Mouse (Mus musculus): ENCODE measurements at regions not wholly inside any gene's neighbourhood (a gene's known extent, or its start where the extent isn't known, plus 50 kb on each side); places are given as distances from the start of the nearest gene placed in this dataset.

DNA sequence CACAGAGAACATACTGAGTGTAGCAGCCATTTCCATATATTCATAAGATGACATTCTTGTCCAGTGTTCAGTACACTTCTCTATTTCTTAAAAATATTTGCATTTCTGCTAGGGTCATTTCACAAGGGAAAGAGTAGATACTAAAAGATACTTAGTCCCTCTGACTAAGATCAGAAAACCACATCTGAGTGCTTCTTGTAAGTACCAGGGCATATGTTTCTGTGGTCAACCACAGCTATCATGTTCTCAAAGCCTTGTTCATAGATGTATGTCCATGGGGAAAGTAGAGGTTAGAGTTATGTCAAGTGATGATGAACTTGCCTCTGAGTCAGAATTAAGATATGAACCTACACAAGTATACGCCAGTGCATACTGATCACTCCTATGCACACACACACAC, 279.2 kb upstream of the Clnk start:
- DNase-seq, result no peak

DNA sequence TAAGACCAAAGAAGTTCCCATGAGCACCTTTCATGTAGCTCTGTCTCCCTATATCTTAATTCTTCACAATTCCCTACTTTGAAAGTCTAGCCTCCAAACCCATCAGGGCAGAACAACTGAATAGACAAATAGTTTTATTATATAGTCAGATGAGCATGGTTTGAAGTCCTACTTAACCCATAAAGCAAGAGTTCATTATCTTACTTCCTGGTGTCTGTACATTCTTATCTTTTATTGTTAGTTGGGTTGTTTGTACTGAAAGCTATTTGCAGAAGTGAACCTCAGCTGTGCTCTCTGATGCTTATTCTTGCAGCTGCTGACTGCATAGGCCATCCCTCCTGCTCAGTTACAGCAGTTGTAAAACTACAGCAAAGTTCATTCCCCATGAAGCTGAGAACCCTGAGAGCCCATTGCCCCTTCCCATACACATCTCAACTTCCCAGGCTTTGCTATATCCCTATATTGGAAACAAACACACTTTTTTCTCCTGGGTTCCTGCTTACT, 276.7 kb upstream of the Clnk start:
- DNase-seq, result no peak

DNA sequence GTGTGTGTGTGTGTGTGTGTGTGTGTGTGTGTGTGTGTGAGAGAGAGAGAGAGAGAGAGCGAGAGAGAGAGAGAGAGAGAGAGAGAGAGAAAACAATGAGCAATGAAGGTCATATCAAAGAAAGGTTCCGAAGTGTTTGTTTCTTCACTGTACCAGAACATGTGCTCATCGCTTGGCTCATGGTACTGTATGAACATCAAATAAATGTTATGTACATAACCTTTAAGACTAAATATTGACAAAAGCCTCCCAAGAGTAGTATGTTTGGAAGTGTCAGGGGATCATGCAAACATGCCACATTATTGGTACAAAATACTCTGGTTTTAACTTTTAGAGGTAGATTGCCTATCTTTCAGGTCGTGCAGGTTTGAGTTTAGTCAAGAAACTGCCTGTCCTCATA, 275.3 kb upstream of the Clnk start:
- no peak for DNase-seq

DNA sequence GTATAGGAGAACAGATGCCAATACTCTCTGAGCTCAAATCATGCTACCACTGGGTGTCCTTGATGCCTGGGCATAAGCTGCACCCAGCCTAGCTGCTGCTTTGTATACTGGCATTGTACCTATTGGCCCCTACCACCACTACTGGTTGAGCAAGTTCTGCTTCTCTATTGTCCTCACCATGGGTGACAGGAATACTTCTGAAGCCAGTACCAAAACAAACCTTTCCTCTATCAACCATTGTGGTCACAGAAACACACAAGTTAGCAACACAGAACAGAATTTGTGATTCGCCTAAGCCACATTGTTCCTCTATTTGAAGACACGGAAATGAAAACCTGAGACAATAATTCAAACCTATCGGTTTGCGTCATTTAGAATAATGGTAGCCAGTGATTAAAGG, 274.3 kb upstream of the Clnk start:
- no peak for DNase-seq

DNA sequence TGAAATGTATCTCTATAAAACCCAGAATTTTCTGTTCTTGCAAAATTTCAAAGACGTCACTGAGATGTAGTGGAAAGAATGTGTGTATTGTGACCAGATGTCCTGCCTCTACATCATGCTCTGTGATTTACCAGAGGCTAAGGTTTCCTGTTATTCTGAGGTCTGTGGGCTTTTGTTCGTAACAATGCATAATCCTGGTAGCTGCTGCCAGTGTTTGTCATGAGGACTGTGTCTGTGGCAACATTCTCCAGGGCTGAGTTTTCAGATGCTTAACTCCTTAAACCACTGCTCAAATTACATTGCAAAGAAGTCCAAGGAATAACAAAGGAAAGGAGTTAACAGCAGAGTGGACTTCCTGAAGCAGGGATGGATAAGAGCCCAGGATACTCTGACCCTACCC, 269.0 kb upstream of the Clnk start:
- DNase-seq, result no peak

DNA sequence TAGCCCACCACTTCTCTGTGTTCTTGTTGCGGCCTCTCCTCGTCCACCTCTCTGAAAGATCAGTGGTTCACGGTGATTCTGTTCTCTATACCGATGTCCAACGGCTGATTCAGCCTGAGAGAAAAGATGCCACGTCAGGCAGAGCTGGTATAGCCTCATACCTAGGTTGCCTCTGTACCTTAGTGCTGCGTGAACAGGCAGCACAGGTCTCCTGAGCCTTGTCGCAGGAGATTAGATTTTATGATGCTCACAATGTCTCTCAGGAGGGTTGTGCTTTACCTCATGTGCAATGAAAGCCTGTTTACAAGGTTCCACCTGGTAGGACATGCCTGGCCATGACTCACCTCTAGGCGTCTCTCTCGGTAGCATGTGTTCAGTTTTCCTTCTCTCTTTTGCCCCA, 267.6 kb upstream of the Clnk start:
- DNase-seq, result no peak

DNA sequence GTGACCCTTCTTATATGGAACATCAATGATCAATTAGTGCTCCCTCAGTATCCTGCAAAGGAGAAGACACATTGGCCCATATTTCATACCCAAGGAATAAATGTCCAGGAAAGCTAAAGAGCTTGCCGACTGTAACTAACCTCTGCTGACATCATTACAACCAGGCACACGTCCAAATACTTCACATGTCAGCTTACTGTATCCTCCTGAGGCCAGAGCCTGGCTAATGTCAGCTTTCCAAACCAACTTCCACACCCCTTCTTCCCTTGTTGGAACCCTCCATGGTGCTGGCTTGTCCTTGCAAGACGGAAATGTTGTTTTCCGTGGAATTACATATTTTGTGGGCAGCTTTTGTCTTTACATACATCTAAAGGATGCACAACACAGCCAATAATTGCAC, 267.0 kb upstream of the Clnk start:
- peak; percentile 27 for DNase-seq

DNA sequence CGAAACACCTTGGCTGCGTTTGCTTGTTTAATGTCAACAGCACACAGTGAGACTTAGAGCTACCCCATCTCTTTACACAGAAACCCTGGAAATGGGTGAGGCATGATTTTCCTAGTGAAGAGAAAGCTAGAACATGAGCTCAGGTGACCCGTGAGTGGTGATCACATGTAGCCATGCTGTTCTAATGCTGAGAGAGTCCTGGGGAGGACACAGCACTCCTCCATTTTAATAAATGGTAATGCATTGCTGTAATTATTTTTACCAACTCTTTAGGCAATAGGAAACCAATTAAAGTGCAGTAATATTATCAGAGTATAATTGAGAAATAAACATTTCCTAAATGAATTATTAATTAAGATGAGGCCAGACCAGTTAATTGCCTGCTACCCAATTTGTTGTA, 261.8 kb upstream of the Clnk start:
- DNase-seq, result no peak

DNA sequence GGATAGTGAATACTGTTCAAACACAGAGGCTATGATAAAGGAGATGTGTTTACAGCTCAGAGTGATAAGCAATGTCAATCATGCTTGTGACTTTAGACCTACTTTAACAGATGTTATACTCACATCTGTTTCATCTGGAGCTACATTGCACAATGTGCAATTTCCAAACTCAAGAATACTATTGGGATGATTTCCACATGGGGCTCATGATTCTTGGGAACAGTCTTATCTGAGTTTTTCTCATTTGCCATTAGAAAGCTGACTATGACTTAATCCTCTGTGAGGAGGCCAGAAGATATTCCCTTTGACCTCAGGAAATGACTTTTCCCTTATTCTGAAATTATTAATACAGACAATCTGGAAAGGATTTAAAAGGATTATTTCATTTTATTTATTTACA, 252.3 kb upstream of the Clnk start:
- DNase-seq, result no peak

DNA sequence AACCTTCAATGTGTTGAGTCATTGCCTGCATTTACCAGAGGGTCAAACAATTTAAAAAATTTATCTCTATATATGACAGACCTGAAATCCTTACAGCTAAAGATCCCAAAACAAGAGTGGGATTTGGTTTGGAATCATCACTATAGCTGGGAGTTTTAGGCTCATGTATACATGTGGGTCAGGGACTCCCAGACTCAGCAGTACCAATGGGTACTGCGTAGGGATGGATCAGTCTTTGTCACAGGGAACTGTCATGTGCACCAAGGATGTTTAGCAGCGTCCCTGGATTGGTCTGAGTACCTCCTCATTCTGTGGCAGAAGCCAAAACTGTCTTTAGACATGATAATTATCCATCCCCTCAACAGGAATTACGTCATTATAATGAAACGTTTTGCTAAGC, 250.2 kb upstream of the Clnk start:
- no peak for DNase-seq

DNA sequence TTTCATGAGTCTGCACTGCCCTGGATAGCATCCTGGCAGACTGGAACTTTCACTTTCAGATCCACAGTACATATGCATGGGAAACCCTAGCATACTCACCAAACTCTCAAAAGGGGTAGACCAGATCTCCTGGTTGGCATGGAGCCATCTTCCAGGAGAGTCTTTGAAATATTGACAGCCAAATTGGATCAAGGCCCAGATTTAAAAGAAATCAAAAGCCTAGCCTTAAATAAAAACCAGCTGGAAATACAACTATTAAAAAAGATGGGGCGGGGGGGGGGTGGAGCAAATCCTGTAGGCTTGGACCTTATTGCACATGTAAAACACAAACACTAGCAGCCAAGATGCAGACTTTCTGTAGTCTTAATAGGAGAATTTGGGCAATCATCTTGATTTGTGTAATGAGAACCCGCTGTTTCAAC, 249.7 kb upstream of the Clnk start:
- DNase-seq, result no peak

DNA sequence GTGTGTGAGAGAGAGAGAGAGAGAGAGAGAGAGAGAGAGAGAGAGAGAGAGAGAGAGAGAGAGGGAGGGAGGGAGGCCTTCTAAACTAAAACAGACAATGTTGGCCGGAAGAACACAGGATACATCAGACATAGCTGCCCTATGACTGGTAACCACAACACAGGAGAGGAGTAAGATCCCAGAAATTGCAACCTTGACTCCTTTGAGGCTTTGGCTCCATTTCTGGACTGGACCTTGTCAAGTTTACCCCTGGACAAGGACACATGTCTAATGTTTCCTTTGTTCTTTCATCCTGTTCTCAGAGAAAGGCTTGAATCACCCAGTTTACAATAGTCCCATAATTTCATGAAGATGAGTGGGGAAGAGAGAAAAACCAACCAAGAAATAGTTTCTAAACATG, 233.7 kb upstream of the Clnk start:
- DNase-seq, result no peak

DNA sequence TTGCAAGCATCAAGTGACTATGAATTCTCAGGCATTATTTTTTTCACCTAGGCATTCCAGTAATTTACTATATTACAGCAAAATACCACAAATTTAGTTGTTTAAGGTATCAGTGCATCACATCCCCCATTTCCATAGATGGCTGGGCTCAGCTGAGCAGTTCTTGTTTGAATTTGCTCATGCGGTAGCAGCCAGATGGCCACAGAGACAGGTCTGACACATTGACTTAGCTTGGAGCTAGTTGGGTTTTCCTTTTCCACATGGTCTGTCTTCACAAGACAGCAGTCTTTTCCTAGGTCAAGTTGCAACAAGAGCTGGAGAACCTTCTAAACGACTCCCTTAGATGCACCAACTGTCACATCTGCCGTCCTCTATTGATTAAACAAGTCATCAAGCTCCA, 232.9 kb upstream of the Clnk start:
- DNase-seq, result no peak

DNA sequence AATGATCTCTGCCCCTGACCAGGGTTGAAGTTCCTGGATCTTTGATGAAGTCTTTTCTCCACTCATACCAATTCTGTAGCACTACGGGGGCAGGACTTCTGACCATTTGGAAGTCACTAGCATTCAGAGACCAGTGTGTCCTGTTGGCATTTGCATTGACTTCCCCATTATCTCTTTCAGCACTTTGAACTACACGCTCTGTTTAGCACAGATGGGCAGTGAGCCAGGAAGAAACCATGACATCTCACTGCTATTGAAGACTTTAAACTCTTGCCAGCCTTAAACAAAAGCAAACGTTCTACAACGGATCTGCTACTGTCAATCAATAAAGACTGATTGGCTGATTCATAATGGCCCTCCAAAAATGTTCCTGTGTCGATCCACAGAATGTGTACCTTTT, 222.5 kb upstream of the Clnk start:
- DNase-seq, result peak; percentile 60

DNA sequence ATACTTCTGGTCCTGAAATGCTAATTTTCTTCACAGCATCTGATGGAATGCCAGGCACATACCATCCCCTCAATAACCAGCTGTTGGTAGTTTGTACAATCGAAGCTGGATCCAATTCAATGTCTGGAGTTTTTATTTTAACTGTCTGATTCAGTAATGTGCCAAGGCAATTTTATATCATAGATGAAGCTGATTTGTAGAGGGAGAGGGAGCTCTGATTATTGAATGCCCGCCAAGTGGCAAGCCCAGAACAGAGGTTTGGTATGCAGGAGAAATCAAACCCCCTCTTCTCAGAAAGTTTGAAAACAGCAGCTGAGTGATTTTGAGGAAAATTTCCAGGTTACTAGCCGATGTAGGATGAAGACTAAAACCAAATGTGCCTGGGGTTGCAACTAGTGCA, 218.3 kb upstream of the Clnk start:
- no peak for DNase-seq

DNA sequence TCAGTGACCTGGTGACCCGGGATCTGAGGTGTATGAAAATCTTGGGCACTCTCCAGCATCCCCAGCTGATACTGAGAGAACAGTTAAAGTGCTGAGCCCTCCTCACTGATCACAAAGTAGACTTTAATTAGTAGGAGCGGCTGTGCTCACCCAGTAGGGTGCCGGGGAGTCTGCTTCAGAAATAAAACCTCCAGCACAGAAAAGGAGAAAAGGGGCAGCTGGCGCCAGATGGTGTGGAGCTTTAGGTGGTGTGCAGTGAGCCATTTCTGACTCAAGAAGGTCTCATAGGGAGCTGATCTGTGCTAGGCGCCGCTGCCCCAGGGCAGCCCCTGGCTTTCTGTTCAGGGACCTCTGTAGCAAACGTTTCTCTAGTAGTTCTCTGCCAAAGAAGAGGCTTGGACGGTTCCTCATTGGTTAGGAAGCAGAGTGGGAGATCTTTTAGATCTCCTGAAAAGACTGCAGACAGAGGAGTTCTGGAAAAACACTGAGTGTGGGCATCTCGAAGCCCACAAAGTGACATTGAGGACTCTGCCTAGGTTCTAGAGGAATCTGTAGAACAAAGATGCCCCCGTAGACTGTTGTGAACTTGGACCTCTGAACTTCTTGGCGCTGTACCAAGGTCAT, 200.1 kb upstream of the Clnk start:
- no peak for DNase-seq

DNA sequence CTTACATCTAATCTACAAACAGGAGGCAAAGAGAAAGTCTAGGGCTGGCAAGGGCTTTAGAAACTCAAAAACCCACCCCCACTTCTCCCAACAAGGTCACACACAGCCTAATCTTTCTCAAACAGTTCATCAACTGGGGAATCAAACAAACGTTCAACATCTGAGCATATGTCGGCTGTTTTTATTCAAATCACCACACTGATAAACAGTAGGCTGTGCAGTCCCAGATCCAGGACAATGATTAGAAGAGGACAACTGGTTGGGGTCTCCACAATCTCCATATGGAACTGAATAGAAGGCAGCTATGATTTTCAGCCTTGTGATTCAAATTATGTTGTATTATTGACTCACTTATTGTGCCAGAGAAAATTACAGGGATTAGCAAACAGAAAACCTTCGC, 193.1 kb upstream of the Clnk start:
- no peak for DNase-seq

DNA sequence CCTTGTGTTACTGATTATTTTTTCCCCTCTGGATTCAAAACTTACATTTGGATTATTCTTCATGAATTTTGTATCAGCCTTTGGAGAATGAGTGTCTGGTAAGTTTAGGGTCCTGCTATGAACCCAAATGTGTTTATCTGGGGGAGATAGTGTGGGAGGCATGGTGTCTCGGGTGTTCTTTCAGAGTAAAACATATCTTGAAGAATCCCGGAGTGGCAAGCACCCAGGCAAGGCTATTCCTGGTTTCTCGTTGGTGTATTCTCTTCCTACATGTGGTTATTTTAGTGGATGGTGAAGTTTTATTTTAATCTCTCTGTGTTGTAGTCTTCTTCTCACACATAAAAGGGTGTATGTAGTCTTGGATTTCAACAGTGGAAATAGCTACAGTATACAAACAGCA, 186.4 kb upstream of the Clnk start:
- DNase-seq, result no peak

DNA sequence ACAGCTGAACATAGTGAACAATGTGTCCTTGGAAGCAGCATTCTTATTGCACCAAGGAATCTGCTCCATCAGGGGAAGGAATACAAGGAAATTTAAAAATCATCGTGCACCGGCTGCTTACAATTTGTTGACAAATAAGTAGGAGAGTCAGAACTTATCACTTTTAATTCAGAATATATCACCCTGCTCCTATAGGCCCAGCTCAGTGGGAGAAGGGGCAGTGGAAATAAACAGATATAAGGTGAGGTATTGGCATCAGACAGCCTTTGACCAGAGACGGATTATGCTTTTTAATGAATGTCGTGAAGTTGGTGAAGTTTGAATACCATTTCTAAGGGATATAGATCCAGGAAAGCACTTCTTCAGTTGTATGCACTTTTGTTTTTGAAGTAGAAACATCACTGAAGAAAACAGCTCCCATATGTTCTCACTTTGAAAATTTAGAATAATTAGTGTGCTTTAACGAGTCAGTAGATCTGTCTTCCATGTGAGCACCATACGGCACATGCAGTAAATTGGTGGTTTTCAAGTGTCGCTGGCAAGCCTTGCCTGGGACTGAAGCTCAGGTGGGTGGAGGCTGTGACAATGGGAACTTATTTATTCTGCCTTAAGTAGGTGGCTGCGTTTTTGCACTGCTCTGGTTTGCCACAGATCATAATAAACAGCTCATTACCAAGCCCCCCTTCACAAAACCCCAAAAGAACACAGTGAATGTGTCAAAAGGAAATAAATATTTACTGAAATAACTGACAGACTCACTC, 176.1 kb upstream of the Clnk start:
- no peak for DNase-seq

DNA sequence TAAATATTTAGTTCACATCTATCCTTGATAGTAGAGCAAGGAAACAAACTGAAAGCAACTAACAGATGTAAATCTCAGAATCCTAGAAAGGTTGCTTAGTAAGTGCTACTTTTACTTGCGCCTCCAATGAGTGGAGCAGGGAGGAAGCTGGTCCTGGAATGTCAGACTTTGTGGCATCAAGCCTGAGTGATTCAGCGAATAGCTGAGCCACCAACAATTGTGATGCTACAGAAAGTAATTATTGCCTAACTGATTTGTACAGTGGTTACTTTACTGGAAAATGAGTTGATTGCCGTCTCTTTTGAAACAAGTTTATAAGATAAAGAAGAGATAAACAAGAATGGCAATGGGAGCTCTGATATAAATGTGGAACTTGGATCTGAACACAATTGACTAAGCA, 173.9 kb upstream of the Clnk start:
- no peak for DNase-seq

DNA sequence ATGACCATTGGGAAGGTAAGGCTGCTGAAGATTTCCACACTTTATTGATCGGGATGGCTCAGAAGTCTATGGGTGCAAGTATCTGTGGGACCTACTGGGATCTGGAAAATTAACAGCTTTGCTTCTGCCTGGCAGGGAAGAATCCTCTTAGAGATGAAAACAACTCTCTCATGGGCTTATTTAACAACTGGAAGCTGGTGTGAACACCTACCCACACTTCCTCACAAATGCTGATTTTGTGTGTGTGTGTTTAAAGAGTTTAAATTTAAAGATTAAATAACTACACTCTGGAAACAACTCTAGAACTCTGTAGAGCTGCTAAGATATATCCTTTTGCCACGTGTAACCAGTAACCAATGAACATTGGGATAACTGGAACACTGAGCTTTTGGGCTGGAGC, 172.5 kb upstream of the Clnk start:
- no peak for DNase-seq

DNA sequence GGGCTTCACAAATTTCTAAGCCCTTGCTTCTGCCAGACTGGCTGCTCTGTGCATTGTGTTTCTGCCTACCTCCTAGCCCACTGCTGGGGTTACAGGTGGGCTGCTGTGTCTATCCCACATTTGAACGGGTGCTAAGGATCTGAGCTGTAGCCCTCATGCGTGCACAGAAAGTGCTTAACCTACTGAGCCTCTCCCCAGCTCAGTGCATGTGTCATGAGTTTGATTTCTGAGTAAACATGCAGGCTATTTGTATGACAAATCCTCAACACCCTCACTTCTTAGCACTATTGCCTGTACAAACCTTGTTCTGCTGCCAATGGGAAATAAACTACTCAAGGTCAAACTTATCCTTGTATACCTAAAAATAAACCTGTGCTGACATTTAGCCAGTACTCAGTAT, 163.9 kb upstream of the Clnk start:
- DNase-seq, result no peak

DNA sequence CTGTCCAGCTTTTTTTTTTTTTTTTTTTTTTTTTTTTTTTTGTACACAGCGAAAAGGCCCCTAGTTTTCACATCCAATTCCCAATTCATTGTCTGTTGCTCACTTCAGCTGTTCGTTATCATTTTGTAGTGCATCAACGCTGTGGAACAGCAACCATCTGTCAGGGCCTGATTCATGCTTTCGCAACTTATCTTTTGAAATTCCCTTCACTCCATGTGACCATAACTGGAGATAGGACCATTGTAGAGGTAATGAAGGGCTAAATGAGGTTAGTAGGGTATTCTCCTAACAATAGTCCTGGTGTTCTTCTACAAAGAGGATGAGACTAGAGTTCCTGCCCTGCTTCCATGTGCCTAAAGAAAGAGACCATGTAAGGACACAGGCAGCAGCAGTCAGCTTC, 146.6 kb upstream of the Clnk start:
- no peak for DNase-seq

DNA sequence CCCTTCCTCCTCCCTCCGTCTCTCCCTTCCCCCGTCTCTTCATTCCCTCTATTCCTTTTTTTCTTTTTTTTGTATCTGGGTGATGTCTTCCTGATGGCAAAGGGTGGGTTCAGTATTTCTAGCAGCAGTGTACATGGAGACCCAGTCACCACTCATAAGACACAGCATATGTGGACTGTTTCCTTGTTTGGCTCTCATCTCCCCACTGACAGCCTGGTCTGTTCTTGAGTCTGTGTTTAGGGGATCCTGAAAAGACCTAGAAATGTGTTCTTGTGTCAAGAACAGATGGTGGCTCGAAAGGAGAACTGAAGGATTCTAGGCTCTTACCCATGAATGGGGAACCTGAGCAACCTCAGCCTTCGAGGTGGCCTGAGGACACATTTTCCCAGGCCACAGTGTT, 124.0 kb upstream of the Clnk start:
- no peak for DNase-seq

DNA sequence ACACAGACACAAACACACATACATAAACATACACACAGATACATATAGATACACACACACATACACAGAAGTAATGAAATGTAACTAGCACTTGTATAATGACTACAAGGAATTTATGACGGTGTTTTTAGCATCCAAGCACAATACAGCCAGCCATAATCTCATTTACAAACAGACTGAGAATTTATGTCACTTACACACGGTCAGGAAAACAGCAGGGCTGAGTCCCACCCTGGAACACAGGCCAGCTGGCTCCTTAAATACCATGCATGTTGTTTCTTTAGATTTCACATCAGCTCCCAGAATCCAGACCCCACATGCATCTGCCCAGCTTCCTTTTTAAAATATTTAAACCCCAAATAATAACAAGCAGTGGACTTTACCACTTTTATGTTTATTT, 123.1 kb upstream of the Clnk start:
- DNase-seq, result no peak
